Mouse (Mus musculus) A20 (cell line): ENCODE data around the gene Fam187b.
"Not testable (repeated sequence)": the region's sequence is repeated elsewhere in the genome, so short reads cannot be mapped to it uniquely, and the experiment has no call there.

ENCODE experiments used
- DNase-seq: peaks from one replicate; pipeline ENCODE4 v3.0.0-alpha.2; 2011; ENCODE audit warnings: low read depth, low spot score

Gene Fam187b

GRCm38 (mm10) chr7:30973501-30974289 lies at the start of gene Fam187b:
TSS of gene Fam187b (plus strand) at chr7:30973790.
- peak; percentile 89 for DNase-seq

GRCm38 (mm10) chr7:30924071-30924470 lies 49.5 kb upstream of the Fam187b start:
- DNase-seq = no peak

GRCm38 (mm10) chr7:30924581-30924980 lies 49.0 kb upstream of the Fam187b start, which contains the start of gene Hamp2:
TSS of gene Hamp2 (minus strand) at chr7:30924681.
- not testable (repeated sequence) for DNase-seq

- DNase-seq = peak; percentile 71
Observed at GRCm38 (mm10) chr7:30935422-30936099, 38.0 kb upstream of the Fam187b start.

GRCm38 (mm10) chr7:30940070-30940469 lies 33.5 kb upstream of the Fam187b start:
- DNase-seq = not testable (repeated sequence)

GRCm38 (mm10) chr7:30942365-30942764 lies 31.2 kb upstream of the Fam187b start:
- DNase-seq = not testable (repeated sequence)

GRCm38 (mm10) chr7:30943909-30944635 lies 29.5 kb upstream of the Fam187b start, which contains the start of gene Hamp:
TSS of gene Hamp (minus strand) at chr7:30944032.
- no peak for DNase-seq

- DNase-seq = not testable (repeated sequence)
Observed at GRCm38 (mm10) chr7:30944706-30945105, 28.9 kb upstream of the Fam187b start.

GRCm38 (mm10) chr7:30945466-30945865 lies 28.1 kb upstream of the Fam187b start:
- DNase-seq = not testable (repeated sequence)

GRCm38 (mm10) chr7:30945876-30946275 lies 27.7 kb upstream of the Fam187b start:
- no peak for DNase-seq

GRCm38 (mm10) chr7:30949902-30950301 lies 23.7 kb upstream of the Fam187b start:
- not testable (repeated sequence) for DNase-seq

- no peak for DNase-seq
Observed at GRCm38 (mm10) chr7:30952441-30953265, 20.9 kb upstream of the Fam187b start.

- DNase-seq = peak; percentile 42
Observed at GRCm38 (mm10) chr7:30953459-30953858, 20.1 kb upstream of the Fam187b start.

- no peak for DNase-seq
Observed at GRCm38 (mm10) chr7:30954036-30954435, 19.6 kb upstream of the Fam187b start.

- no peak for DNase-seq
Observed at GRCm38 (mm10) chr7:30954971-30955520, 18.5 kb upstream of the Fam187b start.

GRCm38 (mm10) chr7:30955584-30956356 lies 17.8 kb upstream of the Fam187b start:
- DNase-seq = peak; percentile 90

GRCm38 (mm10) chr7:30956357-30956751 lies 17.2 kb upstream of the Fam187b start:
- no peak for DNase-seq

GRCm38 (mm10) chr7:30956756-30957366 lies 16.7 kb upstream of the Fam187b start, which contains the start of gene Usf2:
TSS of gene Usf2 (minus strand) at chr7:30956803.
- DNase-seq = peak; percentile 79

- peak; percentile 95 for DNase-seq
Observed at GRCm38 (mm10) chr7:30957367-30957783, 16.2 kb upstream of the Fam187b start.
